Mouse (Mus musculus) ES-E14 (cell line): ENCODE results near the gene Snrnp35.

Source experiments
- CHD2 ChIP-seq: IDR thresholded peaks from 2 replicates; pipeline ENCODE4 v1.6.1; 2014; ENCODE audit warnings: mild to moderate bottlenecking, low read depth, low read length, inconsistent platforms
- HCFC1 ChIP-seq: IDR thresholded peaks from 2 replicates; pipeline ENCODE4 v1.6.1; 2012; ENCODE audit warnings: low read length, inconsistent platforms, borderline replicate concordance; ENCODE audit not compliant: insufficient read depth
- MAFK ChIP-seq: IDR thresholded peaks from 2 replicates; pipeline ENCODE4 v1.6.1; 2014; ENCODE audit warnings: mild to moderate bottlenecking, low read depth, low read length, inconsistent platforms; ENCODE audit not compliant: insufficient read depth
- ZC3H11A ChIP-seq: IDR thresholded peaks from 2 replicates; pipeline ENCODE4 v1.6.1; 2012; ENCODE audit warnings: low read depth, mild to moderate bottlenecking, inconsistent platforms, low read length, borderline replicate concordance
- ZNF384 ChIP-seq: IDR thresholded peaks from 2 replicates; pipeline ENCODE4 v1.6.1; 2012; ENCODE audit warnings: low read depth, low read length, inconsistent platforms

DNA sequence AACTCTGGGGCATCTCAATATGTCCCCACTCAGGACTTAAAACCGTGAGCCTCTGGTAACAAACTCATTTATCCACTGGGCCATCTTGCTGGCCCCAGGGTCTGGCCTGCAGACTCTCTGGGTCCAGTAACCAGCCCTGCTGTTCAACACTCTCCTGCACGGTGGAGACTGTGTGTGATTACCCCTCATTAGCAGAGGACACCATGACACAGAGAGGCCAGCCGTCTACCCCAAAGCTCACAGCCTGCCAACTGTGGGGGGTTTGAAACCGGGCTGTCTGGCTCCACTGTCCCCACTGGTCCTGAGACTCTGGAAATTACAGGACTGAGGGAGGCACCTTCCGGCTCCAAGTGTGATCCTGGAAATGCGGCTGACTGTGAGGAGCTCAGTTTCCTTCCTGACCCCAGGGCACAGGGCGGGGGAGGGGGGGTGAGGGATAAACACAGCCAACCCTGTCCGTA, 46.3 kb downstream of the Snrnp35 start:
- no peak for TF ChIP-seq ZC3H11A
- TF ChIP-seq HCFC1, result no peak
- TF ChIP-seq CHD2, result no peak
- TF ChIP-seq ZNF384, result no peak
- no peak for TF ChIP-seq MAFK
